Mouse (Mus musculus) ES-E14 (cell line): ENCODE data around the gene Map4k3. TPM values are rescaled to one million over a fixed set of nuclear protein-coding genes. Genes with fewer than 3 reads are reported as not detected.

Experiments
- DNase-seq: peaks from one replicate; pipeline ENCODE4 v3.0.0-alpha.2; 2013; ENCODE audit warnings: low read depth, low spot score
- H3K27ac ChIP-seq: 2 replicates; pipeline ENCODE4 v1.5.1; 2012; ENCODE audit warnings: low read depth, mild to moderate bottlenecking, low read length, moderate library complexity, mixed read lengths; ENCODE audit not compliant: poor library complexity, insufficient read depth, severe bottlenecking
- H3K36me3 ChIP-seq: 2 replicates; pipeline ENCODE4 v1.6.1; 2012; ENCODE audit warnings: mild to moderate bottlenecking, low read length, moderate library complexity, mixed read lengths; ENCODE audit not compliant: control insufficient read depth, poor library complexity, insufficient read depth, severe bottlenecking
- H3K4me1 ChIP-seq, 2 experiments: fragments of 150-350 bp in 1 of 2; sonication (generic) in 1 of 2; 2 replicates each; pipeline ENCODE4 v1.6.1; 2012; ENCODE audit warnings: low read length in 2 of 2, mild to moderate bottlenecking in 1 of 2, mixed read lengths in 1 of 2; ENCODE audit not compliant: control insufficient read depth in 2 of 2, insufficient read depth in 2 of 2, poor library complexity in 1 of 2
- H3K4me3 ChIP-seq, 2 experiments: fragments of 150-350 bp in 1 of 2; sonication (generic) in 1 of 2; 2 replicates each; pipeline ENCODE4 v1.5.1; 2012; ENCODE audit warnings: low read length in 2 of 2, low read depth in 1 of 2, mild to moderate bottlenecking in 1 of 2, mixed read lengths in 1 of 2; ENCODE audit not compliant: insufficient read depth in 1 of 2, poor library complexity in 1 of 2, severe bottlenecking in 1 of 2
- H3K9ac ChIP-seq: 2 replicates; pipeline ENCODE4 v1.6.1; 2012; ENCODE audit warnings: low read depth, mild to moderate bottlenecking, low read length, mixed read lengths; ENCODE audit not compliant: poor library complexity, insufficient read depth, severe bottlenecking
- H3K9me3 ChIP-seq: fragments of 150-350 bp; sonication (generic); 2 replicates; pipeline ENCODE4 v1.6.1; 2012; ENCODE audit warnings: low read depth, mild to moderate bottlenecking, low read length; ENCODE audit not compliant: control insufficient read depth, insufficient read depth
- CHD2 ChIP-seq: IDR thresholded peaks from 2 replicates; pipeline ENCODE4 v1.6.1; 2014; ENCODE audit warnings: mild to moderate bottlenecking, low read depth, low read length, inconsistent platforms
- HCFC1 ChIP-seq: IDR thresholded peaks from 2 replicates; pipeline ENCODE4 v1.6.1; 2012; ENCODE audit warnings: low read length, inconsistent platforms, borderline replicate concordance; ENCODE audit not compliant: insufficient read depth
- MAFK ChIP-seq: IDR thresholded peaks from 2 replicates; pipeline ENCODE4 v1.6.1; 2014; ENCODE audit warnings: mild to moderate bottlenecking, low read depth, low read length, inconsistent platforms; ENCODE audit not compliant: insufficient read depth
- ZC3H11A ChIP-seq: IDR thresholded peaks from 2 replicates; pipeline ENCODE4 v1.6.1; 2012; ENCODE audit warnings: low read depth, mild to moderate bottlenecking, inconsistent platforms, low read length, borderline replicate concordance
- ZNF384 ChIP-seq: IDR thresholded peaks from 2 replicates; pipeline ENCODE4 v1.6.1; 2012; ENCODE audit warnings: low read depth, low read length, inconsistent platforms
- in situ Hi-C, 2 experiments: fragments of 600-800 bp; cut with MboI; formaldehyde crosslinking; loops; one replicate each; pipeline ENCODE4 v1.15.1; 2025; ENCODE audit warnings: low sequenced_read_pairs in 2 of 2, inconsistent platforms in 1 of 2; ENCODE audit not compliant: unreplicated experiment in 2 of 2
- total RNA-seq: library from RNA; depleted of rRNA; stranded (reverse); fragments of 300-350 nt; gene quantifications from 2 replicates; pipeline ENCODE4 v1.2.3, GENCODE M21; 2012

Map4k3 gene
- total RNA-seq, 1 experiment = 22.3 TPM

DNA sequence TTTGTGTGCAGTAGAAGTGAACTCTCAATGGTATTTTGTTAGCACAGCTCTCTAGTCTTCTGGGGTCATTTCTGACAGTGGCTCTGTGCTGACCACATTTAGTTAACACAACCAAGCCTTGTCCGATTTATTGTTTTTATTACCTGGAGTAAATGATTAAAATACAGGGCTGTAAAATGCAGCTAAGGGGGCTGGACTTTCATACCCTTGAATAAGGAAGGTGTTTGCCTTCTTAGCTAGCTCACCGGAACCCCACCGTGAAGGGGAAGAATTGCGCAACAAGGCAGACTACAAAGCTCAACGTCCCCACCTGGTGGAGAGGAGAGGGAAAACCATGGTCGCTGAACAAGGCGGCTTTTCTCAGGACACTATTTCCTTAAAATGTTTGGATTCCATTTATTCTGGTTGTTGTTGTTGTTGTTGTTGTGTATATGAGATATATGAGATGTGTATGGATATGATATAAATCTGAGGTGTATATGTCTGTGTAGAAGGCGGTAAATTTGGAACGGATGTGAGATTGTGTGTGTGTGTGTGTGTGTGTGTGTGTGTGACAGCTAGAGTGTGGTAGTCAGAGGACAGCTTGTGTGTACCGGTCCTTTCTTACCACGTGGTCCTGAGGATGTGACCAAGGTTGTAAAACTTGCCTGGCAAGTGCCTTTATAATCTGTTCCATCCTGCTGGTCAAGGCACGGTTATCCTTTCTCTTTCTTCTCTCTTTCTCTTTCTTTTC lies 167.4 kb downstream of the Map4k3 start:
- in situ Hi-C loops = no loop called here
- Histone ChIP-seq H3K9ac (no peak overlapping the region), H3K4me1 (peaks cover 3 to 7% of the 10 kb centered on the region in 2 experiments; a peak in 2 of 4 replicates), H3K36me3 (no peaks in the 10 kb centered on the region; the same call in 1 of the 2 replicates), H3K9me3 (no peaks in the 10 kb centered on the region), H3K27ac (no peak overlapping the region), H3K4me3 (no peak overlapping the region)
- DNase-seq = peak; percentile 72
- TF ChIP-seq CHD2 = no peak
- TF ChIP-seq HCFC1 = no peak
- TF ChIP-seq ZNF384 = no peak
- peak; percentile 92 for TF ChIP-seq ZC3H11A
- no peak for TF ChIP-seq MAFK

- TF ChIP-seq ZC3H11A (no peak), HCFC1 (no peak), MAFK (no peak), CHD2 (no peak), ZNF384 (no peak)
- H3K36me3 ChIP-seq = no peaks in the 10 kb centered on the region; the same call in 1 of the 2 replicates
- no peak for DNase-seq
- H3K4me1 ChIP-seq = peaks cover 3 to 7% of the 10 kb centered on the region in 2 experiments; a peak in 2 of 4 replicates
- no peak overlapping the region for H3K27ac ChIP-seq
- no peaks in the 10 kb centered on the region for H3K9me3 ChIP-seq
- H3K4me3 ChIP-seq = no peak overlapping the region
- in situ Hi-C loops = no loop called here
- H3K9ac ChIP-seq = no peak overlapping the region
Measured at GRCm38 (mm10) chr17:80559745-80560144, 168.5 kb downstream of the Map4k3 start.

- H3K4me3 ChIP-seq = peak overlapping the region; percentile 6 to 40; a peak in 3 of 4 replicates
- H3K9me3 ChIP-seq = no peaks in the 10 kb centered on the region
- H3K27ac ChIP-seq = no peak overlapping the region
- H3K9ac ChIP-seq = 0 out of 2 replicates have a peak overlapping the region, but pooled peaks have one; percentile 29
- TF ChIP-seq ZC3H11A = no peak
- no peak for TF ChIP-seq HCFC1
- TF ChIP-seq CHD2 = no peak
- TF ChIP-seq ZNF384 = peak; percentile 98
- TF ChIP-seq MAFK = no peak
- in situ Hi-C loops = no loop called here
- DNase-seq = no peak
- H3K4me1 ChIP-seq = peaks cover 3 to 7% of the 10 kb centered on the region in 2 experiments; a peak in 2 of 4 replicates
- no peaks in the 10 kb centered on the region for H3K36me3 ChIP-seq
Measured at GRCm38 (mm10) chr17:80559050-80559449, 169.2 kb downstream of the Map4k3 start.

GRCm38 (mm10) chr17:80558583-80558982 lies 169.7 kb downstream of the Map4k3 start:
- in situ Hi-C loops = no loop called here
- no peak for TF ChIP-seq ZC3H11A
- TF ChIP-seq HCFC1 = no peak
- TF ChIP-seq MAFK = no peak
- no peak for TF ChIP-seq ZNF384
- TF ChIP-seq CHD2 = no peak
- no peak for DNase-seq
- Histone ChIP-seq H3K9me3 (no peaks in the 10 kb centered on the region), H3K36me3 (no peaks in the 10 kb centered on the region), H3K9ac (peak overlapping the region; percentile 29; the same call in 1 of the 2 replicates), H3K4me1 (peaks cover 3 to 7% of the 10 kb centered on the region in 2 experiments; a peak in 2 of 4 replicates), H3K27ac (no peak overlapping the region), H3K4me3 (peak overlapping the region; percentile 6 to 40; a peak in 3 of 4 replicates)
